Mouse (Mus musculus): ENCODE data around the gene Sh2b2. TPM values are rescaled to one million over a fixed set of nuclear protein-coding genes. Genes with fewer than 3 reads are reported as not detected.

The Sh2b2 gene
- 2.2 TPM for total RNA-seq (2023)

DNA sequence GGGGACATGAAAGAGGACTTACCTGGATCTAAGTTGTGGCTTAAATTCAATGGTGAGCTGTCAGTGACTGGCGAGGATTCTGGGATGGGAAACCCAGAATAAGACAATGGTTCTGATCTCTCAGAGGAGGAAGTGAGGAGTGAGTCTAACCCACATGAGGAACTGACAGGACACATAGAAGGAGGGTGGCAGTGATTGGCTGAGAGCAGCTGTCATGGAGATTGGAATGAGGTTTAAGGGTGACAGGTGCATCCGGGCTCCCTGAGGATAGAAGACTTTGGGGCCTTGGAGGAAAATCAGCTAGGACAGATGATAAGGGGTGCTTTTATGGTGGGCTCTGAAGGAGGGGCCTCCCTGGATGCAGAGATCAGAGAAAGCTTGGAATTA lies at the start of gene Sh2b2:
Sh2b2 (minus strand) TSS at position 105 of the 387 bp plus-strand sequence.

DNA sequence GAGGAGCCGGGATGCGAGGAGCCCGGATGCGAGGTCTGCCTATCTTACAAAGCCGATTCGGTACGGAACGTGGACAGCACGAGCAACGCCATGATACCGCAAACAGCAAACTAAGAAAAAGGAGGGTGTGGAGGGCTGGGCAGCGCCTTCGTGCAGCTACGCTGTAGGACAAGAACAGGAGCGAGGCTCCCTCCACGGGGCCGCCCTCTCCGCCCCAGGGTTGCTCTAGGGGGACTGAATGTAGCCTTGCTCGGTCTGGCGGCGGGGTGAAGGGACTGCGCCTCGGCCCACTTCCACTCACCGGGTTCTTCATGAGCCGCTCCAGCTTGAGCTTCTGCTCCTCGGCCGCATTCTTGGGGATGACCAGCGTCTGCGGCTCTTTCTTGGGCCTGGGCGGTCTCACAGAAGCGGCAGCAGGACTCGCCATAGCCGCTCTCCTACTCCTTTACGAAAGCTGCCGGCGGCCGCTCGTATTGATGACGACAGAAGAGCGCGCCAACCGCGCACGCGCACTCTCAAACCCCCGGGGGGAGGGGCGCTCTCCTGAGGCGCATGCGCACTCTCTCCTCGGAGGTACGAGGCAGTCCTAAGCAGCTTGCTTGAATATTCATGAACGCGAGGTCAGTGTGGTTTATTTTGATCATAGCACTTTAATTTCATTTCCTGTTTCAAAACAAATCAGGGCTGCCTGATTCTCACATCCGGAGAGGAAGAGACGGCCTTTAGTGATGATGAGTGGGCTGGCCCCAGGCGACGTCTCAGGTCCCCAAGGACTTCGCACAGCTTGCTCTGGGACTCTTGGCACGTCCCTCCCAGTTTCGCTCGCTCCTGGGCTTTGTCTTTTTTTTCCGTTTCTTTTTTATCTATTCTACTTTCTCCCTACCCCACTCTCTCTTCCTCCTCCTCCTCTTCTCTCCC lies 47.6 kb downstream of the Sh2b2 start, which contains the start of gene Prkrip1:
Prkrip1 (minus strand) TSS at position 490 of the 918 bp plus-strand sequence.

DNA sequence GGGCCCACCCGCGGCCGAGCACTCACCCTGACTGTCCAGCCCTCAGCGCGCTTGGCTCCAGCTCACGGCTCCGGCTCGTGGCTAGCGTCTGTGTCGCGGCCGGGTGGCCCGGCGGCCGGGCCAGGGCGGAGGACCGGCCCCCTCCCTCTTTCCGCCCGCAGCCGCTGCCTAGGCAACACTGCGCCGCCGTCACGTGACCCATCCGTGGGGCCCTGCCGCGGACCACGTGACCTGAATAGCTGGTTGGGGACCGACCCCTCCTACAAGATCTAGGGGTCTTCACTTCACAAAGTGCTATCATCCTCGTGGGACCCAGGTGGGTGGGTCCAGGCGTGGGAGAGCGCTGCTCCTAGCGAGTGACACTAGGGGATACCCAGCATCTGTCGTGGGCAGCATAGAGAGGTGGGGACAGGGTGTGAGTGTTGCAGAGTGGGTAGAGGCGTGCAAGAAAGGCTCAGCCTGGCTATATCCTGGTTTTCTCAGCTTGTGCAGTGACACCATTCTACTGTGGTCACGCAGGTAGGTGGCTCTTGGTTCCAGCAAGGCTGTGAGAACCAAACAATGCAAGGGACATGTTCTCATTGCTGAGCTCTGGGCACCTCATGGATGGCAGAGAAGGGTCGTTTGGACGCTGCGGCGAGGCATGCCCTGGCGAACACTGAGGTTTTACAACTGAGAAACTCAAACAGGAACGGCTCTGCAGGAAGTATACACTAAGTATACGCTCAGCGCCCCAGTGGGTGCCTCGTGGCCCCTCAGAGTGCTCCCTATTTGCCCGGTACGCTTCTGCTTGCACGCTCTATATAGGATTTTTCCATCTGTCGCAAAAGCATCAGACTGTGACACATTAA lies 75.6 kb downstream of the Sh2b2 start, which contains the start of gene Orai2:
Orai2 (minus strand) TSS at position 202 of the 851 bp plus-strand sequence.

Other genes starting within 250 kb of the Sh2b2 start
- not detected for gene Upk3b, start 208.1 kb downstream of the Sh2b2 start, total RNA-seq (2023)
- not detected for gene Upk3bl, start 192.1 kb downstream of the Sh2b2 start, total RNA-seq (2023)
- 8.0 TPM for gene Rasa4, start 162.6 kb downstream of the Sh2b2 start, total RNA-seq (2023)
- gene Polr2j, start 129.9 kb downstream of the Sh2b2 start, total RNA-seq (2023) = 44.6 TPM
- gene Lrwd1, start 110.5 kb downstream of the Sh2b2 start, total RNA-seq (2023) = 41.4 TPM
- 24.5 TPM for gene Alkbh4, start 110.4 kb downstream of the Sh2b2 start, total RNA-seq (2023)
- gene Orai2, start 75.8 kb downstream of the Sh2b2 start, total RNA-seq (2023) = 168 TPM
- 29.5 TPM for gene Prkrip1, start 47.6 kb downstream of the Sh2b2 start, total RNA-seq (2023)

All from CD4-positive naive resting alpha-beta T cell, adult 76 days (primary cell).